Mouse (Mus musculus) cerebellum, postnatal 4 days (tissue): ENCODE measurements around the gene Mapk8ip3.
"Not testable (repeated sequence)": the region's sequence is repeated elsewhere in the genome, so short reads cannot be mapped to it uniquely, and the experiment has no call there.

Source experiments
- DNase-seq, 2 experiments: peaks; one replicate each; pipeline ENCODE4 v3.0.0; 2022; ENCODE audit warnings: low spot score in 2 of 2, mixed read lengths in 1 of 2

The Mapk8ip3 gene

DNA sequence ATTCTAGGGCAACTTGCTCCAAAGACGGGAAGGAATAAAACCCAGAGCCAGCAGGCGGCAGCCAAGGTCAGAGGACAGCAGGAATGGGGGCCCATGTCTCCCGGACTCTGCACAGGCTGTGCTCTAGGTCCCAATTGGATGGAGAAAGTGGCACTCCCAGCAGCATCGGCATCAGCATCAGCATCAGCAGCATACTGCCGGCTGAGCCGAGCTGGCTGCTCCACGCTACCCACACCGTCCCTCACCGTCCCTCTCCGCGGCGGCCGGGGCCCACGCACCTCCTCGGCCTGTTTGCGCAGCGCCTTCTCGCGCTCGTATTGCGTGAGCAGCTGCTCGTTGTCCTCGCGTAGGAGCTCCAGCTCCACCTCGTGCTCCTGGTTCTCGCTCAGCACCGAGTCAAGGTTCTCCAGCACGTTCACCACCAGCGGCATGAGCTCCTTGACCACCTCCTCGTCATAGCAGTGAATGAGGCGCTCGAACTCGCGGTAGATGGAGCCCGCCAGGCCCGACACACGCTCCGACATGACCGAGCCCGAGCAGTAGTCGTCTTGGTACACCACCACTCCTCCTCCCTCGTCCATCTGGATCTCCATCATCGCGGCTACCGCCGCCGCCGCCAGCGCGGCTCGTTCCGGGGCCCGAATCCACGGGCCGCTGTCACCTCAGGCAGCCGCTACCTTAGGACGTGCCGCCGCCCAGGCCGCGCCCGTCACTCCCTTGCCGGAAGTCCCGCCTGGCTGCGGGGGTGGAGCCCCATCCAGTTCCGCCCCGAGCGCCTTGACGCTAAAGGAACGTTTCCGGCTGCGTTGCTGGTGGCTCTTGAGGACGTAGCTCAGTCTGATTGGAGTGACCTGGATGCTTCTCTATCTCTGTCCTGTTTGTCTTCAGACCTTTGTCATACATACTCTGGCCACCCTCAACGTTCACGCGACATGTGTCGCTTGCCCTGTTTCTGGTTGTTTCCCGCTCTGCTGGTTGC lies at the start of gene Mapk8ip3:
TSS of gene Mapk8ip3 (minus strand) at position 719 of the 979 bp plus-strand sequence.
- DNase-seq: peak; percentile 87 to 95

DNA sequence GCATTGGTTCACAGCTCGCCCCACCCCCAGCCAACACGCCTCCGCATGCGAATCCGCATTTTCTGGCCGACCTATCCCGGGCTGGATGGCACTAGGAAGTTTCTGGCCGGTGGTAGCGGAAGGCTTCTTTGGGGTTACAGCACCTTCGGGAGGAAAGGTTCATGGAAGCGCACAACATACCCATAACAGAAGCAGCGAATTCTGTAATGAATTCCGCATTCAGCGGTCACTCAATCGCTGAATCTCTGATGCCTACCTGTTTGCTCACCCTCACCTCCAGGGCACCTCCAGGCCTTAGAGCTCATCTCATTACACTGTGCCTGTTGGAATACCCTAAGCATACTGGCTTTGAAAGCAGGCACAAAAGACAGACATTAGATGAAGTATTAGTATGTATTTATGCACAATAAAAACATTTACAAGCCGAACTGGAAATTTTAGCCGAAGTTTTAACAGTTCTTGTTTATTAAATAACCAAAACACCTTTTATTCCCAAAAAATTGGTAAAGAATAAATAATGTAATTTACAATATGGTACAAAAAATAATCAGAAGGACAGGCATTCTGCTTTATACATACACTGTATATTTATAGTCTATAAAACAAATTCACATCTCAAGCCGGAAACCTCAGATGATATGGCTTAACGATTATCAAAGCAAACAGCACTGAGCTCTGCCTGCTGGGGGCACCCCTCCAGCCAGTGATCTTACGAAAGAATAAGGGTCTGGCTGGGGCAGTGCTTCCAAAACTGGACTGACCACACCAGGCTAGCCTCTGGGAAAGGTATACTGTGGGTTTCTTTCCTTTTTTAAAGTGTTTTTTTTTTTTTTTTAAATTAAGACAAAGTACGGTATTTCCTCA lies 24.3 kb upstream of the Mapk8ip3 start:
- no peak for DNase-seq

DNA sequence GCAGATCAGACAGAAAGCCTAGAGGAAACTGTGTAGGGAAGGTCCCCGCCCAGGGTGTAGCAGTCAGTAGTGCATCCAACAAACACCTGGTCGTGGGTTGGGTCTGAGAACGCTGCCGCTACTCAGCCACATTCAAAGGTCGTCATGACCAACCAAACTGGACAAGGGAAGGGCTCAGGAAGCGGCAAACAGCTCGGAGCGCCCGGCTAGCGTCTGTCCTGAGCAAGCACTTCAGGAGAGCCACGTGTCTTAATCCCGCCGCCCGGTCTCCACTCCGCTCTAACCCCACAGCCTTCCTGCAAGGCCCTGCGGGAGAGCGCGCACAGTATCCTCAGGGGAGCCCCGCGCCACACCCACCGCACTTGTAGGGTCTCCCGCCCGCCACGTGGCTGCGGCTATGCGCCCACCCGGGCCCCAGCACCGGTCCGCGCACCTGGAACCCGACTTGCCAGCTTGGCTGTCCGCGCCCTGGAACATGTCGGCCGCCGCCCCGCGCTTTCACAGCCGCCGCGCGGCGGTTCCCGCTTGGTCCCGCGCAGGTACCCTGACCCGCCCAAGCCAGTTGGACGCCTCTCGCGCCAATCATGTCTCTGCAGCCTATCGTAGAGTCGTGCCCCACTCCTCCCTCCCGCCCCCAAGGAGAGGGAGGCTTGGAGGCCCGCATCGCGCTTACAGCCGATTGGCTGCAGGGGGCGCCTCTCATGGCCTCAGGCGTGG lies 23.5 kb upstream of the Mapk8ip3 start, which contains the start of gene Jpt2:
TSS of gene Jpt2 (minus strand) at position 555 of the 717 bp plus-strand sequence.
- DNase-seq: peak; percentile 98 to 99

DNA sequence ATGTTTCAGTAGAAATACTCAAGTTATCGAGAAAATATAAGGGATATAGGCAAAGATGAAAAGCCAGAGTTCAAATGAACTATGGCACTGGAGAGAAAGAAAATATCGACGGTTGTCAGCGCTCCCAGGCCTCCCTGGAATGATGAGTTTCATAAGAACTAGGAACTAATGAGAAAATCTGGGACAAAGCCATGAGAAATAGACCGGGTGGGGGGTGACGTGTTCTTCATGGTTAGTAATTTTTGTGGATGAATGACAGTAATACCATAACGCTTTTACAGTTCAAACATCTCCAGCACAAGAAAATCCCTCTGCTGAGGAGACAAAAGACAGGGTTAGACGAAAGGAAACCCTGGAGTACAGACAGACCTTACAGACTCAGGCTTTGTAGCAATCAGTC lies 22.6 kb upstream of the Mapk8ip3 start:
- DNase-seq: no peak

DNA sequence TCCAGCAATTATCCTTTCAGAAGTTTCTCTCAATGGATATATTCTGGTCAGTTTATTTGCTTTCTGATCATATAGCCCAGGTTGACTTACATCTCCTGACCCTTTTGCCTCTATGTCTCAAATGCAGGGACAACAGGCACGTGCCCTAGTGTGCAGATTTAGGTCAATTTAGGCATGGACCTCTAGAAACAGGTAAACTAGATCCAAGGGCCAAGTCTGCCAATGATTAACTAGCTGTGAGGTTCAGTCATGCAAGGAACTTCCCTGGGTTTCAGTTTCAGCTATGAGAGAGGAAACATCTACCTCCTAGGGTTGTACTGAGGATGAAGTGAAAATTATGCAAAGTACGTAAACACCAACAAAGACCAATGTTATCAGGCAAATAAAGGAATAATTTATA lies 16.5 kb upstream of the Mapk8ip3 start:
- DNase-seq: no peak

DNA sequence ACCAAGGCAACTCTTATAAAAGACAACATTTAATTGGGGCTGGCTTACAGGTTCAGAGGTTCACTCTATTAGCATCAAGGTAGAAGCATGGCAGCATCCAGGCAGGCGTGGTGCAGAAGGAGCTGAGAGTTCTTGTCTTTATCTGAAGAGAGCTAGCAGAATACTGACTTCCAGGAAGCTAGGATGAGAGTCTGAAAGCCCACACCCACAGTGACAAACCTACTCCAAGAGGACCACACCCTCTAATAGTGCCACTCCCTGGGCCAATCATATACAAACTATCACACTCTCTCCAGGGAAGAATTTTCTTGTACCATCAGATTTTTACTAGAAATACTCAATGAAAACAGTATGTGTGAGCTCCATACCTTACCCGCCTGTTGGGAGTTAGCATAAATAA lies 13.9 kb upstream of the Mapk8ip3 start:
- no peak for DNase-seq

DNA sequence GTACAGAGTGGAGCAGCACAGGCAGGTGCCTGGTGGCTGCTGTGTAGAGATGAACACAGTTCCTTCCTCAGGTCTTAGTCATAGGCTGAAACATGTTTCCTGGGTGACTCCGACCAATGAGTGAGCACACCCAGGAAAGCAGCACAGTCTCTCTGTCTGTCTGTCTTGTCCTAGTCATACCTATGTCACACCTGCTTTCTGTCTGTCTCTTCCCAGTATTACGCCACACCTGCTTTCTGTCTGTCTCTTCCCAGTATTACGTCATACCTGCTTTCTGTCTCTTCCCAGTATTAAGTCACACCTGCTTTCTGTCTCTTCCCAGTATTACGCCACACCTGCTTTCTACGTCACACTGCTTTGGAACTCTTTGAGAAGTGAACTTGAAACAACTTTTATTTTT lies 11.4 kb upstream of the Mapk8ip3 start:
- no peak for DNase-seq

DNA sequence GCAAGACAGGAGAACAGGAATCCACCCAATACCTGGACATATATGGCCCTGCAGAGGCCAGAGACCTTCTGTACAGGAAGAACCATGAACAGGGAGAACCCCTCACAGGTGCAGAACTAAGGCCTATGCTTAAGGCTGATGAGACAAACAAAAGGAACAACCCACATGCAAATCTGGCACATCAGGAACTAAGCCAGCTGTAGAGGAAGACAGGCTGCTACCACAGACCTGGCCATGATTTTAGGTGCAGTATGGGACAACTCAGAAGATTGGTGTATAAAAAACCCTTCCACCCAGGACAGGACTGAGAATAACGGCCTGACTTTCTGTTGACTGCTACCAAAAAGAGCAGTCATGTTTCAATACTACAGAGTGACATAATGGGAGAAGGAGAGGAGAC lies 6.8 kb upstream of the Mapk8ip3 start:
- DNase-seq: not testable (repeated sequence)

DNA sequence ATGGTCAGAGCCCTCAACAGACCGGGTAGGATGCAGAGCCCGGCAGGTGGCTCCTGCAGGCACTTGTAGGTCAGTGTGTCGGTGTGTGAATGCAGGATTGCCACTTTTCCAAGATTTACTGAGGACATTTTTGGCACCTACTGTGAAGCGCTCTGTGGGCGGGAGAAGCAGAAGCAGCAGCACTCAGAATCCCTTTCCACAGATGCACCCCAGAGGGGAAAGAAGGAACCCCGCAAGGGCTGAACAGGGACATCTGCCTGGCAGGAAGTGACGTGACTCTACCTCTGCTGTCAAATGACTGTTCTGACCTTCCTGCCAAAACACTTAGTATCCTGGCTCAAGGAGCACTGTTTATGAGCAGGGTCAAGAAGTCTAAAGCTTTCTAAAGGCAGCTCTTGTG lies 6.3 kb upstream of the Mapk8ip3 start:
- no peak for DNase-seq

DNA sequence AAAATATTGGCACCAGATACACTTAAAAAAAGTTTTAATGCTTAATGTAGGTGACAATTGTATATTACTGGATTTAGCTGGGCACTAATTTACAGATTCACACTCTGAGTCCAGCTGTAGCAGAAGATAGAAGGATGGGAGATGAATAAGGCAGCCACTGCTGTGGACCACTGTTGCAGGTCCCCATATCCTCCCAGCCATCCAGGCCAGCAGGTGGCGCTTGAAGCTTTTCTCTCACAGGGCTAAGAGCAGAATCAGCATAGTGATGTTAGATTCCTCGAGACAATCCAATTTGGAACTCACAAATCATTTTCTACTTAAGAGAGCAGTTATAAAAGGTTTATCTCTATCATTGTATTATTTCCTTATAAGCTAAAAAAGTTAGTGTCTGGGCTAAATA lies 5.7 kb upstream of the Mapk8ip3 start:
- DNase-seq: peak in 1 of 2 experiments; percentile 32

DNA sequence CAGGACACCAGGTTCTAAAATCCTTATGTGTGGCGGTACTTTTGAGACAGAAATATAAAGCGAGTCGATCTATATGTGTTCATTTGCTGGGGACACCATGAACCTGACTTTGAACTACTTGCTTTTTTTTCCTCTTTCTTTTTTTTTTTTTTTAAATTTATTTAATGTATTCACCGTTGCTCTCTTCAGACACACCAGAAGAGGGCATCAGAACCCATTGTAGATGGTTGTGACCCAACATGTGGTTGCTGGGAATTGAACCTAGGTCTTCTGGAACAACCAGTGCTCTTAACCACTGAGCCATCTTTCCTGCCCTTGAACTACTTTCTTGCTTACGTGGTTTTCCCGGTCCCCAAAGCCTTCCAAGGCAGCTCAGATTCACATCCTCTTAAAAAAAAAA lies 489 bp upstream of the Mapk8ip3 start:
- no peak for DNase-seq

DNA sequence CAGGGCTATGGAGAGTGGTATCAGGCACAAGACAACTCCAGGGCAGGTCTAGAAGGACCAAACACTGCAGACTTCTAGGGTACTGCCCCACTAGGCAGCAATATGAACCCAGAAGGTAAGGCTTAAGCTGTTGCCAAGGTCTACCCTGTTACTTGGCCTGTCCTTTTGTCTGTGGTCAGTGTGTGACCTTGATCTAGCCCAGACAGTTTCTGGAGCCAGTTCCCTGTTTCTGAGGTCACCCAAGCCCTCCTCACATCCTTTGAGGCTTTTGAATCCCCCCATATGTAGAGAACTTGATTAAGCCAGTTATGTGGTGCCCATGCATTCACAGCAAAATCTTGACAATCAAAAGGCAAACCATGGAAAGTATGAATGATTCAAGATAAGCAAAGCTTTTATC lies 1.1 kb downstream of the Mapk8ip3 start:
- no peak for DNase-seq

DNA sequence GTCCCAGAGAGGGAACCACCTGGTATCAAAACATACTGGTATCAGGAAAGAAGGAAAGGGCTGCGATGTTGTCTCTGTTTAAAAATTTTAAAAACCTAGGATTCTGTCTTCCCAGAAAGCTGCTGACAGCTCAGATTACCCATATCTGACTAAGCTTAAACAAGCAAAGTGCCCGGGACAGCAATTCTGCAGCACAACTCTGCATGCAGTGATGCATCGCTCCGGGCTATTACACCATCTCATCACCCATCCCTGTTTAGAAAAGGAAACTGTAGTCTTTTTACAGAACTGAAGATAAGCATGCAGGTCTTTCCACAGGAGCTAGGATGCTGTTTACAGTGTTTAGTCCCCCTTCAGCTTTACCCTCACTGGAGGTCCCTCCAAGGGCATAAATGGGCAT lies 1.9 kb downstream of the Mapk8ip3 start:
- no peak for DNase-seq

DNA sequence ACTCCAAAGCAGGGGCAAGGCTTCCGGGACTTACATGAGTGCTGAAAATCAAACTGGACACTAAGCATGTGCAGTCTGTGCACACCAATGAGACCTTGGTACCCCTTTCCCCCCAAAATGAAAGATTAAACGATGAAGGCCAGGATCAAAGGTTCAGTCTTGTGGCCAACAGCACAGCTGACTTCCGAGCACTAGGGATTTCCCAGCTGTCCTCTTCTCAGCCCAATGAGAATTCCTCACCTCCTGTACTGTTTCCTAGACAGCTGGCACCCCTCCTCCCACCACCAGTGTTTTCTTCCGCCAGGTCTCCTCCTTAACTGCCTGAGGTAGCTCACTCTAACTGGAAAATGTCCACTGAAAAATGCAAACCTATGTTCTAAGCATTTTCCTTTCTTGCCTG lies 3.6 kb downstream of the Mapk8ip3 start:
- DNase-seq: no peak

DNA sequence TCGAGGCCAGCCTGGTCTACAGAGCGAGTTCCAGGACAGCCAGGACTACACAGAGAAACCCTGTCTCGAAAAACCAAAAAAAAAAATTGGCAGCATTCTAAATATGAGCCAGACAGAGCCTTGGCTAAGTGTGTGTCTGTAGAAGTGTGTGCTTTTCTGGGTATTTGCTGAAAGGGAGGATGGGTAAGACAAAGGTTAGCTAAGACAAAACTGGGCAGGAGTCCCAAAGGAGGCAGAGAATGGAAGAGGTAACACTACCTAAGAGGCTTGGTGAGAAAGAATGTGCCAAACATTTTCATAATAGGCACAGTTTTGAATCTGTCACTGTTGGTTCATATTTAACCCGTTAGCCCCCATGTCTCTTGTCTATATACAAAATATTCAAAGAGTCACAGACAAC lies 4.3 kb downstream of the Mapk8ip3 start:
- DNase-seq: no peak

DNA sequence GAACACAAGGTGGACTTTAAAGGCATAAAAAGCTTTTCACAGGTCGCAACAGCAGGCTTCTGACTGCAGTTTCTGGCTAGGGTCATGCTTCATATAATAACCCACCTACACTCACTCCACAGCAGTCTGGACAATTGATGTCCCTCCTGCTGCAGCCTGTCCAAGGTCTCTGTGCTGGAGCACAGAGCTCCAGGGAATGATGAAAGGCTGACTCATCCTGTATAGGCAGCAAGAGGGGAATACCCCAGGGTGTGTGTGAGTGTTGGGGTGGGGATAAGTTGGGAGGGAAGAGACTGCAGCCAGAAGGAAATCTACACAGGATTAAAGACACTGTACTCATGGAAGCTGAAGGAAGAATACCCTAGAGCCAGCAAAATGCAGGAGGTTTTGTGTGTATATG lies 7.3 kb downstream of the Mapk8ip3 start:
- DNase-seq: no peak

DNA sequence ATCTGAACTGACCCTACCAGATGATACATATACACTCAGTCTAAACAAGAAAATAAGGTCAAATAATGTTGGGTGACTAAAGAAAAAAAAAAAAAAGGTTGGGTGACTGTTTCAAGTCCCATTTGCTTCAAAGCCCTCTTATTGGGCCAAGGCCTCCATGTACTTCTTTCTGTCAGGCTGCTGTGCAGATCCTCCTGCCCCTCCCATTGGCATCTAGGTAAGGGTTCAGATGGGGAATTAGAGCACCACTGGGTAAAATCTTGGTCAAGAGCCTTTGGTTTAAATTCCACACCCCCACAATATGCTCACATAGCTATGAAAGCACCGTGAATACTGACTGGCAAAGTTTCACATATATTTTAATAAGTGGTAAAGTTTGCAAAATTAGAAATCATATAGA lies 13.5 kb downstream of the Mapk8ip3 start:
- no peak for DNase-seq

DNA sequence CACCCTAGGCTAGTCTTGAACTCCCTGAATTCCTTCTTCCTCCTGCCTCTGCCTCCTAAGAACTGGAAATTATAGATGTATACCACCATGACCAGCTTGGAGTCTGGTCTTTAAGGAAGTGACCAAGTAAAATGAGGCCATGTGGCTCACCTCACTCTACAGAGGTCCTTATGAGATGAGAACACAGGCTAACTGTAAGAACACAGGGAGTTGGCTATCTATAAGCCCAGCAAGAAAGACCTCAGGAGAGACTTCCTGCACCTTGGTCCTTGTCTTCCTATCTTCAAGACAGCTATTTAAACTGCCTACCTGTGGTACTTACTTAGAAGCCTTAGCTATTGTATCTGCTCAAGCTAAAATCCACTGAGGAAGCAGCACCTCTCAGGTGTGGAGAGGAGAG lies 22.8 kb downstream of the Mapk8ip3 start:
- no peak for DNase-seq

DNA sequence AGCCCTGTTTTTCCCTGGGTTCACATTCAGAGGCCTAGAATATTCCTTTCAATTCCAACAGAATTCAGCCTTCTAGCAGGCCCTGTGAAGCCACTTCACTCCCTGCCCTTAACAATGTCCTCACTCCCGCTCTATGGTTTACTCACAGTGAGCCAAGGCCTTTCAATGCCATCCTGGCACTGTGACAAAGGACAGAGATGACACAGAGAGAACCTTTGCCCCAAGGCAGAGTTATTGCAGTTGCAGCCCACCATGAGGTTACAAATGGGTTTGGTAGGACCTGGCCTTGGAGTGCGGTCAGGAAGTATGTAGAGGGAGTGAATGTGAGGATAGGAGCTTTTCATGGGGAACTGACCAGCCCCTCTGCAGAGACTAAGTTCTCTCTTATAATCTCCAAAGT lies 29.2 kb downstream of the Mapk8ip3 start:
- DNase-seq: no peak

DNA sequence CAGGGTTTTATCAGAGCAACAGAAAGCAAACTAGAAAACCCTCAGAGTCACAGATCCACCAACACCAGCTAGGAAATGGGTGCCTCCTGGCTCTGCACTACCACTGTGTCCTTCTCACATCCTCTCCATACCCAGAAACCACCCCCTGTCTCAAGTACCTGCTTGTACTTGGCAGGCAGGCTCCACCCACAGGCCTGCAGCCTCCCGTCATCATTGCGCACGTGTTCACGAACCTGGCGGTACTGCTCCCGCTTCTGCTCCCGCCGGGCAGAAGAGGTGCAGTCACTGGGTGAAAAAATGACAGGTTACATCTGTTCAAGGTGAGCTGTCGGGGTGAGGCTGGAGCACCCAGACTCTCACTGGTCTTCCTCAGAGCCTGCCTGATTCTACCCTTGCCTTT lies 33.0 kb downstream of the Mapk8ip3 start:
- no peak for DNase-seq

DNA sequence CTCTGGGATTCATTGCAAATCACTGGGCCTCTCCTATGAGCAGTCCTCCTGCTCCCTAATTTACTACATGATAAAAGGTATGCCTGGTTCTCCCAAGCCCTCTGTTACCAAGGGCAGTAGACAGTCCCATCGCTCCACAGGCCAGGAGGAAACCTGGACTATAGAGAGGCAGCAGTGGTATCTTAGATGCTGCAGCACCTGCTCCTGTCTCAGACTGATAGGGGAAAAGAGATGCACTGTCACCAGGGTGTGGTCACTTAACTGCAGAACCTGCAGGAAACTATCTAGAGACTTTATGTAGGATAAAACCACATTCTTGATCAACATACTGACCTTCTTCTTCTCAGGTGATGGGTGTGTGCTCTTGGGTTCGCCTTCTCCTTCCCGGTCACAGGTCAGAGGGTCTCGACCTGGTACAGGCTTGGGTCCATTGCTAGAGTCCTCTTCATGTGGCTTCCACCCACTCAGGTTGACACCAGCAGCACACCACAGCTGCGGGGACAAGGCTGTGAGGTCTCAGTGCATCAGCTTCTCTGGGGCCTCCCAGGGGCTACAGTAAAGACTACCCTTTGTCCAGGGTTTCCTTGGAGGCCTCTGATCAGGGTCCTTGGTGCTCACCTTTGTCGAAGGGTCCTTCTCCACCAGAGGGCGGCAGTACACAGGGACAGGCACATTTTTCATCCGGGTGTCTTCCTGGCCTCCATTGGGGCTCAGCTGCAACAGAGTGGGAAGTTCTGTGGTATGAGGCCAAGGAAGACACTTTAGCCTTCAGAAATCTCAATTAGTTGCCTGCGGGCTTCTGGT lies 33.9 kb downstream of the Mapk8ip3 start:
- DNase-seq: peak in 1 of 2 experiments; percentile 44
